Mouse (Mus musculus) layer of hippocampus, adult 2 months (tissue): ENCODE measurements around the gene Rufy4. TPM values are rescaled to one million over a fixed set of nuclear protein-coding genes. Genes with fewer than 3 reads are reported as not detected.

Experiments
- DNase-seq, 2 experiments: peaks; one replicate each; pipeline ENCODE4 v3.0.0; 2022; ENCODE audit warnings: low spot score in 2 of 2
- H3K27ac ChIP-seq: fragments of 200-600 bp; 2 replicates; pipeline ENCODE4 v1.8.1; 2022
- H3K4me3 ChIP-seq: fragments of 200-600 bp; 2 replicates; pipeline ENCODE4 v1.8.1; 2022; ENCODE audit warnings: mild to moderate bottlenecking
- CTCF ChIP-seq: fragments of 200-600 bp; conservative IDR thresholded peaks from 2 replicates; pipeline ENCODE4 v1.8.1; 2022; ENCODE audit warnings: antibody characterized with exemption, mild to moderate bottlenecking, moderate library complexity
- total RNA-seq, 2 experiments: library from RNA; stranded (reverse); gene quantifications; 2 replicates each; pipeline ENCODE4 v1.2.3; 2021

Rufy4 gene
- total RNA-seq, 2 experiments from 2014 or later: 0.25 TPM; not detected in 1

- Histone ChIP-seq H3K4me3 (no peak overlapping the region), H3K27ac (no peak overlapping the region)
- no peak for DNase-seq
- TF ChIP-seq CTCF: no peak
Observed at GRCm38 (mm10) chr1:74093447-74093846, 31.9 kb upstream of the Rufy4 start.

DNA sequence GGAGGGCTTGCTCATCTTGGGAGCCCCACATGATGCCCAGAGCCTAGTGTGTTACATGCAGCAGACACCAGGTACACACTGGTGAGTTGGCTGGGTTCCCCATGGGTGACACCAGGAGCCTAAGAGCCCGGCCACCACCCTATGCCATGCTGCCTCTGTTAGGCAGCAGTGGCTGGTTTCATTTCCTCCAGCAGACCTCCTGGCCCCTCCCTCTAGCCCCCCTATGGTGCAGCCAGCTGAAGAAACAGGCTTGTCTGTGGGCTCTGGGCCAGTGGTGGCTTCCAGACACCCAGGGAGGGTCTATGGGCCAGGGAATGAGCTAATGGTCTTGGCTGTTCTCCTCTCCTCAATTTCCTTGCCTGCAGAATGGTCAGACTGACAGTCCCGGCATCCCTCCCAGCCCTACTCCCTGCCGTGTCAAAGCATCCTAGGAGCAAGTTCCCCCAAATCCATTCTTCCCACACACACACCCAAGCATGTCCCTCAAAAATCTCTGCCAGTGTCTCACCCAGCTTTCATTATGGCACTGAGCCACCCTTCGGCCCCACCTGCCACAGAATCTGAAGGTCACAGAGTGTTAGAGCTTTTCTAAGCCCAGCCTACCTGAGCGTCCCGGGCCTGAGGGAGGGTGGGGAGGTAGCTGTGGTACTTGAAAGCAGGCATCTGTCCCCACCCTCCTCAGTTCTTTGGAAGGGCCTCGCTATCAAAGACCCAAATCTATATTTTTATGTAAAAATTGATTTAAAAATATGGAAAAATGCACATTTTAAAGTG, 30.7 kb upstream of the Rufy4 start:
- no peak for TF ChIP-seq CTCF
- no peak for DNase-seq
- Histone ChIP-seq H3K4me3 (no peak overlapping the region), H3K27ac (no peak overlapping the region)

DNA sequence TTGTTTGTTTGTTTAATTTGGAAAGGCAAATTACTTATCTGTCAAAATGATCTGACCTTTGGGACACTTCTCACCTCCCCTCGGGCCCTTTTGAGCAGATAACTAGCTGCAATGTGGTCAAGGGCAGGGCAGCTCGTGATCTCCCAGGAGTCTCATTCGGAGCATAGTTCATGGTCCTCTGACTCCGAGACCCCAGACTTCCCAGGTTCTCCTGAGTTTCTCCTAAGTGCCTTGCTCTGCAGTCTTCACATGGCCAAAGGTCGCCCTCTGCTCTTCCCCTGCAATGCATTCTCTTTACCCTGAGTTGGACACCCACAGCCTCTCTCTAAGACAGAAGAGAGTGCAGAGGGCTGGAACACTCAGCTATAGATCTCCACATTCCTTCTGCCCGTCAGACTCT, 30.0 kb upstream of the Rufy4 start:
- H3K27ac ChIP-seq: no peak overlapping the region
- no peak for DNase-seq
- no peak overlapping the region for H3K4me3 ChIP-seq
- TF ChIP-seq CTCF: no peak

GRCm38 (mm10) chr1:74095728-74096127, 29.6 kb upstream of the Rufy4 start:
- DNase-seq: no peak
- H3K27ac ChIP-seq: no peak overlapping the region
- no peak for TF ChIP-seq CTCF
- H3K4me3 ChIP-seq: no peak overlapping the region

DNA sequence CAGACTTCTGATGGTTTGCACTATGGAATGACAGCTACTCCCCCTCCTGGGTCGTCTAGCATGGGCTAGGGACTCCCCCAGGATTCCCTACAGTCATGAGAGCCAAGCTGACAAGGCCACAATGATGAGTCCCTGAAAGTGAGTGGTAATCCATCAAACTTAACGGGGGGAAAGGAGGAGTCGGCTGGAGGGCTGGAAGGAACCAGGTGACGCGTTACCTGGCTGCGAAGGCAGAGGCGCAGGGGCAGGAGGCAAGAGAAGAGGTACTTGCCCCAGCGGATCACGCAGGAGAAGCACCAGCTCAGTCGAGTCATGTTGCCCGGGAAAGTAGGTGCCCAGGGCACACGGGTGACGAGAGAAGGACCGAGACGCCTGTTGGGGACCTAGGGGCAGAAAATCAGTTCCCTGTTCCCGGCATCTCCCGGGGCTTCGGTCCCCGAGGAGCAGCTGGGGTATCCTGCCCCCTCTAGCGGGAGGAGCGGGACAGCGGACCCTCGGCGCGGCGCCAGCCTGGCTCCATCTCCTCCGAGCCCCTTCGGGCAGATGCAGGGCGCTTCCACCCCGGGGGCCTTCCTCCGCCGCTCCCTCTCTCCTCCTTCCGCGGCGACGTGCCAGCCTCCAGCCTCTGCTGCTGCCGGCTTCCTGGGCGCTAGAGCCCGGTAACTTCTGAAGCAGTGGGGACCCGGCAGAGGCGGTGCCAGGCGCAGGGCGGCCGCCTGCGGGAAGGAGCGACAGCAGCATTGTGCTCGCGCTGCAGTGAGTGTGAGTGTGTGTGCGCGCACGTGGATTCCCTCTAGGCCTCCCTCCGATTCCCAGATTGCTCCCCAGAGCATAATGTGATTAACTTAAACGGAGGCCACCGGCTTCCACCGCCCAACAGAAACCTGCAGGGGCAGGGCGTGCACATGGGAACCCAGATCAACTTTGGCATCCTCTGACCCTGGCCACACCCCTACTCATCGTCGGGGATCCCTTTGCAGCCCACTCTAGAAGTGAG, 27.0 kb upstream of the Rufy4 start:
- DNase-seq: peak in 1 of 2 experiments; percentile 39
- peak overlapping the region; percentile 61 for H3K4me3 ChIP-seq
- no peak overlapping the region for H3K27ac ChIP-seq
- peak; percentile 64 for TF ChIP-seq CTCF

- Histone ChIP-seq H3K27ac (no peak overlapping the region), H3K4me3 (peak overlapping the region; percentile 61)
- no peak for DNase-seq
- no peak for TF ChIP-seq CTCF
Observed at GRCm38 (mm10) chr1:74099001-74099435, 26.3 kb upstream of the Rufy4 start.

- TF ChIP-seq CTCF: no peak
- no peak for DNase-seq
- no peak overlapping the region for H3K4me3 ChIP-seq
- H3K27ac ChIP-seq: no peak overlapping the region
Observed at GRCm38 (mm10) chr1:74103654-74104353, 21.5 kb upstream of the Rufy4 start.

DNA sequence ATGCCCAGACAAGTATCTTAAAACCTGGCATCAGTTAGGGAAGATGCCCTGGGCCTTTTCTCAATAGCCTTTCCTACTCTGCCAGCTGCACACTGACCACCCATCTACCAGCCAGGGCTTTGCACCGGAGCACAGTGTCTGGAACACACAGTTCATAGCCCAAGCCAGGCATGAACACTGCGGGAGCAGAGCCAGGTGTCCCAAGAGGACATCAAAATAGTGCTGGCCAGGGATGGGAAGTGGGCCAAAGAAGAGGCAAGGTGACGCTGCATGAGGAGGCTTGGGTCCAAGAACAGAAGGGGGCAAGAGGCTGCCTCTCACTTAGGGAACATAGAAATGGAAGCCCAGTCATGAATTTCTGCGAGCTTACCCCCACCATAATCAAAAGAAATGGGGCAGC, 19.7 kb upstream of the Rufy4 start:
- Histone ChIP-seq H3K4me3 (no peak overlapping the region), H3K27ac (no peak overlapping the region)
- DNase-seq: no peak
- no peak for TF ChIP-seq CTCF

- DNase-seq: no peak
- H3K27ac ChIP-seq: no peak overlapping the region
- no peak overlapping the region for H3K4me3 ChIP-seq
- no peak for TF ChIP-seq CTCF
Observed at GRCm38 (mm10) chr1:74106214-74106613, 19.1 kb upstream of the Rufy4 start.

DNA sequence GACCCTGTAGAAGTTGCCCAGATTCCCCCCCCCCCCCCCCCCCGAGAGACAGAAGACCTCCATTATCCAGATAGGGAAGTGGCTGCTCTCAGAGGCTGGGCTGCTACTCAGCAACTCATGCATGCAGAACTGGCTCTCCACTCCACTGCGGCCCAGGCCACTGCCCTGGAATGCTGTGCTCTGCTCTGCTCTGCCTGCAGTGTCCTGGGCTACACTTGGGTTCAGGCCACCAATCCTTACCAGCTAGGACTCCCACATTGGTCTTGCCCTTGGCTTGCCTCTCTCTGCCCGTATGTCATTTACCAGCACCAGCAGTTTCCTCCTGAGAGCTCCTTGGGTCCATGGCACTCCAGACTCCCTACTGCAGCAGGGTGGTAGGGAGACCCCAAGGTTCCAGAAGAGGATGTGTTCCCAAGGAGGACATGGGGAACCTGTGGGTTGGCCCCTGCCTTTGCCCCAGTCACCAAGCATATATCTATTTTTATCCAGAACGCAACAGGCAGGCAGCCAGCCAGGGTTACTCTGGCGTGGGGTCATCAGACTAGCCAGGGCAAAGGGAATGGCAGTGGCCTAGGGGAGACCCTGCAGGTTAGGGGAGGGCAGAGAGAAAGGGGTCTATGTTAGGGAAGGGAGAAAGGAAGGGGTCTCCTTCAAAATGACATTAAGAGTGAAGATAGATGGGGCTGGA, 17.3 kb upstream of the Rufy4 start:
- Histone ChIP-seq H3K4me3 (no peak overlapping the region), H3K27ac (no peak overlapping the region)
- TF ChIP-seq CTCF: no peak
- DNase-seq: no peak

- Histone ChIP-seq H3K4me3 (no peak overlapping the region), H3K27ac (no peak overlapping the region)
- no peak for TF ChIP-seq CTCF
- DNase-seq: no peak
Observed at GRCm38 (mm10) chr1:74109670-74110069, 15.7 kb upstream of the Rufy4 start.
